8 mouse cellular contexts compared by ENCODE assay signal in the genomic region with DNA sequence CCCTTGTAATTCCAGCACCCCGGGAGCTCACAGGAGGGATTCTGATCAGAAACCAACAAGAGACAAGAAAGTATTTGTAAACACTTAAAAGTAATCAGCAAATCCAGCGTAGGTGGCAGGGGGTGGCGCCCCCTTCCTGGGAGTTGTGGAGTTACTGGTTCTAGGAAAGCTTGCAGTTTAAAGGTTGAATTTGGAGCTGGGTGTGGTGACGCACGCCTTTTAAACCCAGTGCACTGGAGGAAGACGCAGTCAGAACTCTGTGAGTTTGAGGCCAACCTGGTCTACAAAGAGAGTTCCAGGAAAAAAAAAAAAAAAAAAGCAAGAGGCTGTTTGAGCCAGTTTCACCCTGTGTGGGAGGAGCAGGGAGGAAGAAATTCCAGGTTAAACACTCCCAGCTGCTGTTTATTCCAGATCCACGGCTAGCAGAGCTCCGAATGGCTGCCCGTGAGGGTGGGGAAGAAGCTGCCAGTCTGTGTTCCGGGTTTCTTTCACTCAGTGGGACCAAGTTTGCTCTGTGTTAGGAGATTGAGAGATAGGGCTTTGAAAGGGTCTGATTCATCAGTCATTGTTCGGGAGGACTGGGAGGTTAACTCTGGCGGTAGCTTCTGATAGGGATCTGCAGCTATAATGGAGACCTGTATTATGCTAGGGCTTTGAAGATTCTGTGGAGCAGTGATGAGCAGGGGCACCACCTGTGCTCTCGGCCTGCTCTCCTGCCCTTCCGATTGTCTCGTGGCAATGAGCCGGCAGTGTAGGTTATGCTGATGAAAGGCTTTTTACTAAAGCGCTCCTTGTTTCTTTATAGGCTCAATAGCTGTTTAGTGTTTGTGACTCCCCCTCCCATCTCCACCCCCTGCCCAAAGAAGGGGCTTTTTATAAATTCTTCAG.
A peak's percentile ranks its signal among the peaks of the same experiment; 100 is the strongest.
DNase-seq lines count a peak whose midpoint lies in the region; ATAC-seq and TF ChIP-seq lines count a peak whose summit lies in the region.

No protein-coding gene starts in this region.

- H3K4me2 ChIP-seq in intestine, embryonic 16.5 days (ENCODE audit: low read depth, low read length): peak overlapping the region; percentile 32

- peak; percentile 12; the same call in 1 of the 2 replicates for TF ChIP-seq CTCF in spleen, adult 2 months (IDR thresholded peaks at IDR 0.05; ENCODE audit: extremely low read depth, insufficient read depth, insufficient read length, insufficient replicate concordance)

- no peak for TF ChIP-seq POLR2A in spleen, adult 2 months (IDR thresholded peaks at IDR 0.05; ENCODE audit: low read depth, low read length)

- peaks cover 2% of the 10 kb centered on the region; the same call in 1 of the 2 replicates for H3K4me1 ChIP-seq in spleen, adult 2 months (ENCODE audit: control insufficient read depth, insufficient read depth, insufficient read length)
- peaks cover 60% of the 10 kb centered on the region for H3K4me1 ChIP-seq in intestine, embryonic 16.5 days (ENCODE audit: control insufficient read depth, insufficient read depth, low read length)

- DNase-seq in gastrocnemius, postnatal 10 days: peak; percentile 29
- no peak for DNase-seq in gastrocnemius, postnatal 36 days
- DNase-seq in spleen, adult 2 months (ENCODE audit: low read depth in 1 of 2, low spot score in 2 of 2): no peak
- no peak for DNase-seq in spleen, adult 12 weeks (ENCODE audit: low spot score)
- peak; percentile 16 to 17 for DNase-seq in thymus, postnatal 36 days
- no peak for DNase-seq in ovary, postnatal 10 days (ENCODE audit: low spot score)
- DNase-seq in gastrocnemius, adult 18-20 months (ENCODE audit: low spot score): no peak

- H3K4me3 ChIP-seq in spleen, adult 2 months (ENCODE audit: extremely low read depth, insufficient read depth, insufficient read length): no peak overlapping the region
- H3K4me3 ChIP-seq in intestine, embryonic 16.5 days (ENCODE audit: low read length): no peak overlapping the region

- no peaks in the 10 kb centered on the region for H3K9me3 ChIP-seq in intestine, embryonic 16.5 days (ENCODE audit: control insufficient read depth, low read length)

- intact Hi-C loops in gastrocnemius, postnatal 36 days (cut with DNase I): no loop called here

- no peaks in the 10 kb centered on the region for H3K27me3 ChIP-seq in spleen, adult 2 months (ENCODE audit: control insufficient read depth, insufficient read depth, low read length)
- H3K27me3 ChIP-seq in intestine, embryonic 16.5 days (replicated peaks; ENCODE audit: control insufficient read depth, insufficient read depth, low read length): no peaks in the 10 kb centered on the region

- H3K9ac ChIP-seq in intestine, embryonic 16.5 days (ENCODE audit: low read depth, low read length): peak overlapping the region; percentile 24; the same call in 1 of the 2 replicates

- no peaks in the 10 kb centered on the region for H3K36me3 ChIP-seq in spleen, adult 2 months (ENCODE audit: control insufficient read depth, insufficient read depth, low read length)
- H3K36me3 ChIP-seq in intestine, embryonic 16.5 days (ENCODE audit: control insufficient read depth, insufficient read depth, low read length): no peaks in the 10 kb centered on the region

- 88% methylated on average over 17 of the region's 17 CpGs for WGBS in spleen, adult 2 months
- 46% methylated on average over 17 of the region's 17 CpGs for WGBS in intestine, embryonic 16.5 days

- ATAC-seq in intestine, embryonic 16.5 days: peak; percentile 22

- H3K27ac ChIP-seq in spleen, adult 2 months (ENCODE audit: insufficient read depth, low read length): no peak overlapping the region
- H3K27ac ChIP-seq in intestine, embryonic 16.5 days (ENCODE audit: low read length): peak overlapping the region; percentile 74

Comparison
In these comparisons a context has a peak if more than half of its experiments do, and no peak if none do; other contexts are left out.
1. DNase-seq: peak in gastrocnemius, postnatal 10 days (single experiment) and thymus, postnatal 36 days (2 of 2); none in gastrocnemius, postnatal 36 days (0 of 2), spleen, adult 2 months (0 of 2), spleen, adult 12 weeks (single experiment), ovary, postnatal 10 days (single experiment) and gastrocnemius, adult 18-20 months (single experiment).